Mouse (Mus musculus) heart, postnatal 0 days (tissue): Measurements from ENCODE around the gene Prr15. TPM values are rescaled to one million over a fixed set of nuclear protein-coding genes. Genes with fewer than 3 reads are reported as not detected.

Experiments
- ATAC-seq: fragments of 200-750 bp; cut with Nextera tagmentation; 2 replicates; pipeline ENCODE4 v1.8.0; 2017; ENCODE audit warnings: low read depth, moderate number of reproducible peaks, moderate library complexity; ENCODE audit not compliant: insufficient read depth
- DNase-seq: peaks from one replicate; pipeline ENCODE4 v3.0.0-alpha.2; 2016; ENCODE audit warnings: low spot score
- H3K27ac ChIP-seq: fragments of 300-500 bp; sonication (generic); 2 replicates; pipeline ENCODE4 v1.5.1; 2014; ENCODE audit warnings: low read depth, mild to moderate bottlenecking
- H3K27me3 ChIP-seq: fragments of 300-500 bp; sonication (generic); 2 replicates; pipeline ENCODE4 v1.6.1; 2014; ENCODE audit warnings: low read length, mixed read lengths; ENCODE audit not compliant: control insufficient read depth, insufficient read depth
- H3K36me3 ChIP-seq: fragments of 300-500 bp; sonication (generic); replicated peaks from 2 replicates; pipeline ENCODE4 v1.6.1; 2014; ENCODE audit warnings: low read length, mixed read lengths; ENCODE audit not compliant: control insufficient read depth, insufficient read depth
- H3K4me1 ChIP-seq: fragments of 300-500 bp; sonication (generic); 2 replicates; pipeline ENCODE4 v1.6.1; 2014; ENCODE audit warnings: antibody characterized with exemption; ENCODE audit not compliant: control insufficient read depth, insufficient read depth
- H3K4me2 ChIP-seq: fragments of 300-500 bp; sonication (generic); 2 replicates; pipeline ENCODE4 v1.6.1; 2014; ENCODE audit warnings: low read depth, mild to moderate bottlenecking, low read length, moderate library complexity
- H3K4me3 ChIP-seq: fragments of 300-500 bp; sonication (generic); 2 replicates; pipeline ENCODE4 v1.5.1; 2014; ENCODE audit warnings: low read depth, low read length
- H3K9ac ChIP-seq: fragments of 300-500 bp; sonication (generic); replicated peaks from 2 replicates; pipeline ENCODE4 v1.6.1; 2014; ENCODE audit warnings: low read depth, low read length, mixed read lengths
- H3K9me3 ChIP-seq: fragments of 300-500 bp; sonication (generic); replicated peaks from 2 replicates; pipeline ENCODE4 v1.6.1; 2016; ENCODE audit warnings: low read length; ENCODE audit not compliant: control insufficient read depth
- CTCF ChIP-seq: IDR thresholded peaks from 2 replicates; pipeline ENCODE4 v1.5.1; 2016; ENCODE audit warnings: antibody characterized with exemption, control low read depth, low read depth
- EP300 ChIP-seq: IDR thresholded peaks from 2 replicates; pipeline ENCODE4 v1.6.1; 2016; ENCODE audit warnings: antibody characterized with exemption, low read depth
- WGBS: fragments of 180-500 bp; shearing (Covaris S2); extraction: QIAGEN DNeasy Blood & Tissue Kit; methylation state at CpG from one replicate; pipeline ENCODE4 v1.1.7; 2014; 5-methylcytosine and 5-hydroxymethylcytosine counted together
- polyA plus RNA-seq: library from polyadenylated mRNA; unstranded; fragments of >200 nt; fragmentation: Nextera tagmentation; extraction: Ambion mirVana; gene quantifications from 2 replicates; pipeline ENCODE4 v1.2.1, GENCODE M21; 2015
- total RNA-seq: library from RNA; depleted of rRNA; stranded (reverse); fragments of >200 nt; gene quantifications from 2 replicates; pipeline ENCODE4 v1.2.3, GENCODE M21; 2014; ENCODE audit warnings: low replicate concordance

Prr15 gene
- total and polyA plus RNA-seq, 2 experiments from 2014 or later = 14.3 to 16.7 TPM

DNA sequence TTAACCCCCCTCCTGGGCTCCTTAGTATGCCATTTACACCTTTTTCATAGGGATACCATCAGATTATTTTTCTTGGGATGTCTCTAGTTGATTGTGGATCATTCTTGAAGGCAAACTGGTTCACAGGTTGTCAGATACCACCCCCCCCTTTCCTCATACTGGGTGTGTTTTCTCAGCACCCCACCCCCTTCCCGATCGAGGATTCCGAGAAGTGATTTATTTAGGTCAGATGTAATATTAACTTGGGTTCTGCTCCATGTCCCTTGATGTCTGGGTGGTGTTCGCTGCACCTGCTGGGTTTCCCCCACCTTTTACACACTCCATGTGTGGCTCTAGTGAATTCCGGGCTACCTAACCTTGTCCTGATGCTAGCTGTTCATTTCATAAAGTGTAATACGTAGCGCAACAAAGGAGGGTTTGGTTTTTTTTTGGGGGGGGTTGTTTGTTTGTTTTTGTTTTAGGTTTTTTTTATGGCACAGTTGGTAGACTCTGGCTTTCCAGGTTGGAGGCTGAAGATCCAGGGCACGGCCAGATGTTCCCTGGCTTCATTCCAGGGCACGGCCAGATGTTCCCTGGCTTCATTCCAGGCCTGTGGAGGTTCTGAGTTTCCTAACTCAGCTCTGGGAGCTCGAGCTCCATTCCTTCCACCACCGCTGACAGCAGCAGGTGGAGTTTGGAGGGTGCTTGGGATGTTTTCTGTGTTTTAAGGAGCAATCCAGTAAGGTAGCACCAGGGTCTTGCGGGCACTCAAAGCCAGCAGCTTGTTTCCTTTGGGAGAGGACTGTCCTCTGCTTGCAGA lies 37.1 kb downstream of the Prr15 start:
- no peak overlapping the region for H3K27ac ChIP-seq
- no peaks in the 10 kb centered on the region for H3K9me3 ChIP-seq
- H3K27me3 ChIP-seq = no peaks in the 10 kb centered on the region
- WGBS = 75% methylated on average over 12 of the region's 12 CpGs
- TF ChIP-seq CTCF = no peak
- no peak for TF ChIP-seq EP300
- DNase-seq = no peak
- no peak for ATAC-seq
- no peaks in the 10 kb centered on the region for H3K36me3 ChIP-seq
- H3K4me2 ChIP-seq = no peak overlapping the region
- H3K4me3 ChIP-seq = no peak overlapping the region
- H3K4me1 ChIP-seq = no peaks in the 10 kb centered on the region
- no peak overlapping the region for H3K9ac ChIP-seq

DNA sequence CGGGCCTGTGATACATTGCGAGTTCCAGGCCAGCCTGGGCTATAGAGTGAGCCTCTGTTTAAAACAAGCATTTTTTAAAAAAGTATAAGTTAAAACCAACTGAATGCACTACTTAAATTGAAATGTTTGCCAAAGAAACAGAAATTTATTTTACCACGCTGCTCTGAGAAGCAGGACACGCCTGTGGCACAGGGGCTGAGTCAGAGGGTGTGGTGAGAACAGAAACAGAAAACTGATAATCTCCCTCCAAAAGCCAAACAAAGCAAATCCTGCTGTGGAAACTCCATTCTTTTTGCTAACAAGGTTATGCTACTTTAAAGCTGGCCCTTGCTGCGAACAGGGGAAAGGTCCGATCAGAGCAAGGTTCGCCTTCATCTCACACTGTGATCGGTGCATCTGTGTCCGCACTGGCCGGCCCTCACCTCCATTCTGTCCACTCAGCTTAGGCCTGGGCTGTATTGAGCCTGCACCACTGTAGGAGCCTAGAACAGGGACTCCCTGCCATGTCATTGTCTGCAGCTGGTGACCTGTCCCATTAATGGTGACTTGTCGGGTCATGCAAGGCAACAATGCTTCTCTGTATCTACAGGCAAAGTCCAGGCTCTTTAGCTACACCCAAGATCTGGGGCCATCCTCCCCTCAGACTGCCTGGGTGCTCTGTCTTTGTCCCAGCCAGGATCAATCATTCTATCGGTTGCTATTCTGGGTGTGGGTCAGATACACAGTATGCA lies 38.9 kb downstream of the Prr15 start:
- ATAC-seq (peak; percentile 20), DNase-seq (peak; percentile 69)
- TF ChIP-seq CTCF (no peak), EP300 (no peak)
- no peaks in the 10 kb centered on the region for H3K27me3 ChIP-seq
- no peaks in the 10 kb centered on the region for H3K4me1 ChIP-seq
- H3K4me3 ChIP-seq = no peak overlapping the region
- H3K9ac ChIP-seq = no peak overlapping the region
- H3K27ac ChIP-seq = no peak overlapping the region
- H3K4me2 ChIP-seq = no peak overlapping the region
- WGBS = 79% methylated on average over 12 of the region's 12 CpGs
- no peaks in the 10 kb centered on the region for H3K9me3 ChIP-seq
- H3K36me3 ChIP-seq = no peaks in the 10 kb centered on the region

DNA sequence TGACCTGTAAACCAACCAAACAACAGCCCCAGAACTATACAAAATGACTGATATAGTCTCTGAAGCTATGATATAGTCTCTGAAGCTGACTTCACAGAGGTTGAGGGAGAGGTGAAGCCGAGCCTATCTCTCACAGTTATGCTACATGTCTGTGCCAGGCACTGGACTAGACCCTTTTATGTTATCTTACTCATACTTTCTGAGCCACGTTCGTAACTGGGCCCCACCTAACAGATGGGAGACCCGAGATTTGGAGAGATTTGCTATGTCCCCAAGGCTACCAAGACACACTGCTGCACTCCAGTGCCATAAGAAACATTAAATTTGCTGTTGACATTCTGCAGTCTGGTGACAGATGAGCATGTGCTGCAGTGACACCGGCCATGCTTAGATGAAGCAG lies 41.0 kb downstream of the Prr15 start:
- H3K27me3 ChIP-seq = no peaks in the 10 kb centered on the region
- no peak overlapping the region for H3K9ac ChIP-seq
- DNase-seq = no peak
- H3K27ac ChIP-seq = no peak overlapping the region
- no peaks in the 10 kb centered on the region for H3K4me1 ChIP-seq
- WGBS = 67% methylated on average over 5 of the region's 5 CpGs
- ATAC-seq = no peak
- H3K4me2 ChIP-seq = no peak overlapping the region
- H3K9me3 ChIP-seq = no peaks in the 10 kb centered on the region
- no peak for TF ChIP-seq CTCF
- no peak for TF ChIP-seq EP300
- no peak overlapping the region for H3K4me3 ChIP-seq
- H3K36me3 ChIP-seq = no peaks in the 10 kb centered on the region

DNA sequence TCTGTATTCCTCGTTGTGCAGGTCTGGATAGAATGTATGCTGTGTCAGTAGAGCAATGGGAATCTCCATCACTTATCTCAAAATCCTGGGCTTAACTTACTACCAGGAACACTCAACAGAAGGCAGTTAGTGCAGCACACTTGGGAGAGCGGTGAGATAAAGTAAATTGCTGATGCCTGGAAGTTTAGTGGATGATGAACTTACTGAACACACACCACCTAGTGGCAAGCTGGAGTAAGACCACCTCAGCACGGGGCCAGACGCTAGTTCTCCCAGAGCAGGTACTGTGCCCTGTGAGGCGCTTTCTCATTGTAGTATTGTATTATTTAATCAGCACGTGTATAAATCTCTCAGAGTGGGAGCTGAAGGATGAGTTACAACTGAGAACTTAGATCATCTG lies 42.4 kb downstream of the Prr15 start:
- H3K36me3 ChIP-seq = no peaks in the 10 kb centered on the region
- no peak for TF ChIP-seq EP300
- TF ChIP-seq CTCF = peak; percentile 67
- peaks cover 4% of the 10 kb centered on the region; the same call in 1 of the 2 replicates for H3K4me1 ChIP-seq
- 9% methylated on average over 6 of the region's 6 CpGs for WGBS
- H3K9me3 ChIP-seq = no peaks in the 10 kb centered on the region
- no peak overlapping the region for H3K4me2 ChIP-seq
- H3K27ac ChIP-seq = no peak overlapping the region
- H3K27me3 ChIP-seq = no peaks in the 10 kb centered on the region
- no peak overlapping the region for H3K9ac ChIP-seq
- ATAC-seq (no peak), DNase-seq (peak; percentile 74)
- H3K4me3 ChIP-seq = no peak overlapping the region

DNA sequence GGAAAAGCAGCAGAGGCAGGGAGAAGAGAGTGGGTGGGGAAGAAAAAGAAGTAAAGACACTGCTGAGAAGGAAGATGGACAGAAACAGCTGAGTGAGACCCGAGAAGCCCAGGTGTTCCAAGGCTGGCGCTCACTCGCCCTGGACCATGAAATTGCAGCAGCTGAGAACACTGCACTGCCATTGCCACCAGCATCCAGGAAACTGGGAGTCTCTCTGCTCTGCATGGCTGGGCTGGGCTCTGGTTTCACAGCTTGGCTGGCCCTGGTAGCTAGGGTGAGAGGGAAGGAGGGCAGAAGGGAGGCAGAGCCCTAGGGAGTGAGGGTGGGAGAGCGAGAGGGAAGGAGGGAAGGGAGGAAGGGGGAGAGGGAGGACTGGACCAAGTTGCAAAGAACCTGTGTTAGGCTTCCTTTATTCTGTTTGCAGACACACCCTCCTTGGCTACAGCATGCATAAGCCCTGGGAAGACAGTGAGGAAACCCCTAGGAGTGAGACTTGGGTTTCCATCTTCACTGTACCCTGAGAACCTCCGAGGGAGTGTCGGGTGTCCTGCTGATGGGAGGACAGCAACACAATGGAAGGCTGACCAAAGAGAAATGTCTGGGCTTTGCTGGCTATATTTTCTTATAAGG lies 44.4 kb downstream of the Prr15 start:
- no peak overlapping the region for H3K27ac ChIP-seq
- no peak for ATAC-seq
- 74% methylated on average over 6 of the region's 6 CpGs for WGBS
- DNase-seq = no peak
- no peak for TF ChIP-seq CTCF
- no peak for TF ChIP-seq EP300
- H3K4me1 ChIP-seq = peaks cover 4% of the 10 kb centered on the region; the same call in 1 of the 2 replicates
- no peak overlapping the region for H3K4me2 ChIP-seq
- H3K4me3 ChIP-seq = no peak overlapping the region
- H3K9ac ChIP-seq = no peak overlapping the region
- no peaks in the 10 kb centered on the region for H3K9me3 ChIP-seq
- H3K36me3 ChIP-seq = no peaks in the 10 kb centered on the region
- H3K27me3 ChIP-seq = no peaks in the 10 kb centered on the region
